Mouse (Mus musculus) spleen, postnatal 14 days (tissue): ENCODE results near the gene Rps19.
"Not testable (repeated sequence)": the region's sequence is repeated elsewhere in the genome, so short reads cannot be mapped to it uniquely, and the experiment has no call there.

ENCODE experiments used
- DNase-seq, 2 experiments: peaks; one replicate each; pipeline ENCODE4 v3.0.0; 2021 to 2022; ENCODE audit warnings: low spot score in 2 of 2

The Rps19 gene

GRCm38 (mm10) chr7:24883896-24884692, at the start of gene Rps19:
Gene Rps19, plus strand, starts transcription at chr7:24884371.
- DNase-seq = peak; percentile 93 to 96

- not testable (repeated sequence) for DNase-seq
These were observed 45.3 kb upstream of the Rps19 start for GRCm38 (mm10) chr7:24838732-24839409.

- no peak for DNase-seq
These were observed 44.8 kb upstream of the Rps19 start for GRCm38 (mm10) chr7:24839410-24839808.

- no peak for DNase-seq
These were observed 43.8 kb upstream of the Rps19 start for GRCm38 (mm10) chr7:24840331-24840730.

GRCm38 (mm10) chr7:24841009-24841408, 43.2 kb upstream of the Rps19 start:
- DNase-seq = no peak

GRCm38 (mm10) chr7:24844144-24844543, 40.0 kb upstream of the Rps19 start:
- no peak for DNase-seq

GRCm38 (mm10) chr7:24845181-24845580, 39.0 kb upstream of the Rps19 start:
- no peak for DNase-seq

GRCm38 (mm10) chr7:24845713-24846112, 38.5 kb upstream of the Rps19 start:
- no peak for DNase-seq

- DNase-seq = not testable (repeated sequence)
These were observed 37.6 kb upstream of the Rps19 start for GRCm38 (mm10) chr7:24846576-24846975.

GRCm38 (mm10) chr7:24850162-24850561, 34.0 kb upstream of the Rps19 start:
- DNase-seq = no peak

- no peak for DNase-seq
These were observed 33.3 kb upstream of the Rps19 start for GRCm38 (mm10) chr7:24850899-24851303.

- no peak for DNase-seq
These were observed 32.4 kb upstream of the Rps19 start for GRCm38 (mm10) chr7:24851596-24852325.

GRCm38 (mm10) chr7:24852557-24853232, 31.5 kb upstream of the Rps19 start:
- peak; percentile 27 to 40 for DNase-seq

GRCm38 (mm10) chr7:24853233-24853563, 31.0 kb upstream of the Rps19 start:
- no peak for DNase-seq

GRCm38 (mm10) chr7:24853695-24854094, 30.5 kb upstream of the Rps19 start:
- no peak for DNase-seq

- DNase-seq = no peak
These were observed 27.6 kb upstream of the Rps19 start for GRCm38 (mm10) chr7:24856460-24857120.

- peak in 1 of 2 experiments; percentile 41 for DNase-seq
These were observed 24.9 kb upstream of the Rps19 start for GRCm38 (mm10) chr7:24859234-24859633.

GRCm38 (mm10) chr7:24861913-24862312, 22.3 kb upstream of the Rps19 start, which contains the start of gene Gm9844:
Gene Gm9844, plus strand, starts transcription at chr7:24862213.
- no peak for DNase-seq

- no peak for DNase-seq
These were observed 21.3 kb upstream of the Rps19 start for GRCm38 (mm10) chr7:24862853-24863252.

GRCm38 (mm10) chr7:24864156-24864555, 20.0 kb upstream of the Rps19 start:
- no peak for DNase-seq

GRCm38 (mm10) chr7:24869080-24869479, 15.1 kb upstream of the Rps19 start:
- no peak for DNase-seq
